Mouse (Mus musculus): Measurements from ENCODE around the gene Tmem204. TPM values are rescaled to one million over a fixed set of nuclear protein-coding genes. Genes with fewer than 3 reads are reported as not detected.
A peak's percentile ranks its signal among the peaks of the same experiment; 100 is the strongest.
"Not testable (repeated sequence)": the region's sequence is repeated elsewhere in the genome, so short reads cannot be mapped to it uniquely, and the experiment has no call there.

Gene Tmem204
- polyA plus RNA-seq (2012; ENCODE audit: insufficient read depth, insufficient read length, low replicate concordance, missing spikeins) = not detected in 2 replicates

- 63% methylated on average over 7 of the region's 7 CpGs for WGBS
- TF ChIP-seq CTCF (IDR thresholded peaks at IDR 0.05; ENCODE audit: insufficient read depth, low read depth, low read length) = no peak
- TF ChIP-seq POLR2A (IDR thresholded peaks at IDR 0.05; ENCODE audit: insufficient read depth, low read depth, low read length) = no peak
- no peak within 1 kb of the TSS for H3K4me3 ChIP-seq (ENCODE audit: insufficient read depth, low read depth, low read length)
- H3K4me1 ChIP-seq (ENCODE audit: control insufficient read depth, insufficient read depth, low read length) = peaks cover 23% of the 10 kb centered on the region
- no peak within 1 kb of the TSS for H3K27ac ChIP-seq (ENCODE audit: insufficient read depth, low read depth, low read length)
These were observed at the start of gene Tmem204 for GRCm38 (mm10) chr17:25083444-25083931. Tmem204 (minus strand) TSS chr17:25083591.

GRCm38 (mm10) chr17:25130060-25130459, 46.7 kb upstream of the Tmem204 start:
- no peak for TF ChIP-seq POLR2A (IDR thresholded peaks at IDR 0.05; ENCODE audit: insufficient read depth, low read depth, low read length)
- no peak for TF ChIP-seq CTCF (IDR thresholded peaks at IDR 0.05; ENCODE audit: insufficient read depth, low read depth, low read length)
- no peak overlapping the region for H3K27ac ChIP-seq (ENCODE audit: insufficient read depth, low read depth, low read length)
- no peaks in the 10 kb centered on the region for H3K4me1 ChIP-seq (ENCODE audit: control insufficient read depth, insufficient read depth, low read length)
- H3K4me3 ChIP-seq (ENCODE audit: insufficient read depth, low read depth, low read length) = no peak overlapping the region
- 100% methylated on average over 1 of the region's 1 CpGs for WGBS

GRCm38 (mm10) chr17:25127681-25128080, 44.3 kb upstream of the Tmem204 start:
- H3K4me1 ChIP-seq (ENCODE audit: control insufficient read depth, insufficient read depth, low read length) = no peaks in the 10 kb centered on the region
- H3K27ac ChIP-seq (ENCODE audit: insufficient read depth, low read depth, low read length) = no peak overlapping the region
- 72% methylated on average over 9 of the region's 9 CpGs for WGBS
- TF ChIP-seq CTCF (IDR thresholded peaks at IDR 0.05; ENCODE audit: insufficient read depth, low read depth, low read length) (no peak), POLR2A (IDR thresholded peaks at IDR 0.05; ENCODE audit: insufficient read depth, low read depth, low read length) (no peak)
- H3K4me3 ChIP-seq (ENCODE audit: insufficient read depth, low read depth, low read length) = no peak overlapping the region

- H3K4me3 ChIP-seq (ENCODE audit: insufficient read depth, low read depth, low read length) = no peak overlapping the region
- no peak overlapping the region for H3K27ac ChIP-seq (ENCODE audit: insufficient read depth, low read depth, low read length)
- no peak for TF ChIP-seq POLR2A (IDR thresholded peaks at IDR 0.05; ENCODE audit: insufficient read depth, low read depth, low read length)
- no peak for TF ChIP-seq CTCF (IDR thresholded peaks at IDR 0.05; ENCODE audit: insufficient read depth, low read depth, low read length)
- H3K4me1 ChIP-seq (ENCODE audit: control insufficient read depth, insufficient read depth, low read length) = no peaks in the 10 kb centered on the region
- WGBS = 42% methylated on average over 8 of the region's 8 CpGs
These were observed 43.7 kb upstream of the Tmem204 start for GRCm38 (mm10) chr17:25127079-25127478.

- WGBS = 67% methylated on average over 3 of the region's 3 CpGs
- H3K4me1 ChIP-seq (ENCODE audit: control insufficient read depth, insufficient read depth, low read length); H3K27ac ChIP-seq (ENCODE audit: insufficient read depth, low read depth, low read length); H3K4me3 ChIP-seq (ENCODE audit: insufficient read depth, low read depth, low read length): not testable (repeated sequence)
These were observed 42.2 kb upstream of the Tmem204 start for GRCm38 (mm10) chr17:25125442-25126060.

- no peaks in the 10 kb centered on the region for H3K4me1 ChIP-seq (ENCODE audit: control insufficient read depth, insufficient read depth, low read length)
- H3K27ac ChIP-seq (ENCODE audit: insufficient read depth, low read depth, low read length) = no peak overlapping the region
- 31% methylated on average over 7 of the region's 7 CpGs for WGBS
- TF ChIP-seq POLR2A (IDR thresholded peaks at IDR 0.05; ENCODE audit: insufficient read depth, low read depth, low read length) = no peak
- no peak for TF ChIP-seq CTCF (IDR thresholded peaks at IDR 0.05; ENCODE audit: insufficient read depth, low read depth, low read length)
- no peak overlapping the region for H3K4me3 ChIP-seq (ENCODE audit: insufficient read depth, low read depth, low read length)
These were observed 40.6 kb upstream of the Tmem204 start for GRCm38 (mm10) chr17:25123979-25124378.

- TF ChIP-seq POLR2A (IDR thresholded peaks at IDR 0.05; ENCODE audit: insufficient read depth, low read depth, low read length) (no peak), CTCF (IDR thresholded peaks at IDR 0.05; ENCODE audit: insufficient read depth, low read depth, low read length) (no peak)
- 31% methylated on average over 3 of the region's 3 CpGs for WGBS
- Histone ChIP-seq H3K27ac (ENCODE audit: insufficient read depth, low read depth, low read length) (no peak within 1 kb of the TSS), H3K4me3 (ENCODE audit: insufficient read depth, low read depth, low read length) (no peak within 1 kb of the TSS), H3K4me1 (ENCODE audit: control insufficient read depth, insufficient read depth, low read length) (no peaks in the 10 kb centered on the region)
These were observed 37.0 kb upstream of the Tmem204 start, which contains the start of gene Ptx4 for GRCm38 (mm10) chr17:25120406-25120805. Ptx4 (plus strand) TSS chr17:25120760.

GRCm38 (mm10) chr17:25117263-25117662, 33.9 kb upstream of the Tmem204 start:
- TF ChIP-seq CTCF (IDR thresholded peaks at IDR 0.05; ENCODE audit: insufficient read depth, low read depth, low read length) (no peak), POLR2A (IDR thresholded peaks at IDR 0.05; ENCODE audit: insufficient read depth, low read depth, low read length) (no peak)
- 34% methylated on average over 4 of the region's 4 CpGs for WGBS
- no peak overlapping the region for H3K27ac ChIP-seq (ENCODE audit: insufficient read depth, low read depth, low read length)
- H3K4me3 ChIP-seq (ENCODE audit: insufficient read depth, low read depth, low read length) = no peak overlapping the region
- peaks cover 7% of the 10 kb centered on the region for H3K4me1 ChIP-seq (ENCODE audit: control insufficient read depth, insufficient read depth, low read length)

GRCm38 (mm10) chr17:25115664-25116432, 32.5 kb upstream of the Tmem204 start, which contains the start of gene Telo2:
Telo2 (minus strand) TSS chr17:25115967.
- WGBS = 2% methylated on average over 40 of the region's 40 CpGs
- Histone ChIP-seq H3K4me1 (ENCODE audit: control insufficient read depth, insufficient read depth, low read length) (peaks cover 10% of the 10 kb centered on the region), H3K27ac (ENCODE audit: insufficient read depth, low read depth, low read length) (peak within 1 kb of the TSS; percentile 67; the same call in 1 of the 2 replicates), H3K4me3 (ENCODE audit: insufficient read depth, low read depth, low read length) (peak within 1 kb of the TSS; percentile 54)
- TF ChIP-seq POLR2A (IDR thresholded peaks at IDR 0.05; ENCODE audit: insufficient read depth, low read depth, low read length) (0 out of 2 replicates have a peak, but pooled peaks have one; percentile 42), CTCF (IDR thresholded peaks at IDR 0.05; ENCODE audit: insufficient read depth, low read depth, low read length) (no peak)
